8 mouse cellular contexts compared by ENCODE assay signal in the genomic region with DNA sequence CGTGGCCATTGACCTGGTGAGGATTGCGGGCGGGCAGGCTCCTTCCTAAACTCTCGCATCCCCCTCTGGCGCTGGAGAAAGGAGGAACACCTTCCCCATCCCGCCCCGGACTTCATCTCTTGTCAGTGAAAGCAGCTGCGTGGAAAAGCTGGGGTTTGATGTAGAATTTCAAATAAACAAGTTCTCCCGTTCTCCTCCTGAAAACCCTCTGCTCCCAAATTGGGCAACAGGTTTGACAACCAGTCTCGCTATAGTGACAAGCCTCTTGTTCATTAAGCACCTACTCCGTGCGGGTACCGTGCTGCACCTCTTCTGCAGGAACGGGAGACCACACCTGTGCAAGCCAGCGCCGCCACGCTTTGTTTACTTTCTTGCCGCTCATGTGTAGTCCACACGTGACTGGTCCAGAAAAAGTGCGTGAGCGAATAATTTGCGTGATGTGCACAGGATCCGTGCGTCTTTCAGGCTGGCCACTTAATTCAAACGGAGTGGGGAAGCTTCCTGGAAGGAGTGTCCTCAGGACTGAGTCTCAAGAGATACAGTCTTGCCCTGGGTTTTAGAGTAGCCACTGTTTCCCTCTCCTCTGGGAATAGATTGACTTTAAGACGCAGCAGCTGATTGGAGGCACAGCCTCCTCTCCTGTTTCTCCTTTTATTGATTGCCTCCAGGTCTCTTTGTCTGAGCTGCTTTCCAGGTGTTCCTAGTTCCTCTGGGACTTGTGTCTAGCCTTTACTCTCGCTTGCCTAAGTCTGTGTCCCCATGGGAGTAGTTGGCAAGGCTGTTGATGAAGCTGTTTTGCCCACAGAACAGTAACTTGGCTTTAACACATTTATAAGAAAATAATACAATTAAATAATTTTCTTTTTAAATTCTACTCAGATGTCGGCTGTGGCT. TPM values are rescaled to one million over a fixed set of nuclear protein-coding genes. Genes with fewer than 3 reads are reported as not detected.
DNase-seq lines count a peak whose midpoint lies in the region; ATAC-seq and TF ChIP-seq lines count a peak whose summit lies in the region.

No protein-coding gene starts in this region.

- peak overlapping the region; percentile 22 for H3K9ac ChIP-seq in heart, adult 2 months (ENCODE audit: low read depth, low read length)
- H3K9ac ChIP-seq in forebrain, embryonic 13.5 days = peak overlapping the region; percentile 61
- H3K9ac ChIP-seq in liver, embryonic 15.5 days = no peak overlapping the region

- ATAC-seq in forebrain, embryonic 13.5 days = 0 out of 2 replicates have a peak, but pooled peaks have one; percentile 26
- no peak for ATAC-seq in liver, embryonic 15.5 days (ENCODE audit: insufficient read depth)
- no peak for ATAC-seq in monocyte, adult 5-6 weeks (replicated peaks; ENCODE audit: insufficient number of reproducible peaks, low FRiP score, low TSS enrichment, poor library complexity, severe bottlenecking)

- TF ChIP-seq EP300 in heart, adult 2 months (IDR thresholded peaks at IDR 0.05; ENCODE audit: insufficient read depth, low read depth, low read length) = no peak

- peak overlapping the region; percentile 95 for H3K4me2 ChIP-seq in forebrain, embryonic 13.5 days
- H3K4me2 ChIP-seq in liver, embryonic 15.5 days = peak overlapping the region; percentile 70

- H3K4me3 ChIP-seq in heart, adult 2 months = peak overlapping the region; percentile 55
- peak overlapping the region; percentile 54 for H3K4me3 ChIP-seq in forebrain, embryonic 13.5 days
- peak overlapping the region; percentile 44 for H3K4me3 ChIP-seq in liver, embryonic 15.5 days (replicated peaks)

- H3K9me3 ChIP-seq in forebrain, embryonic 13.5 days (replicated peaks) = no peaks in the 10 kb centered on the region
- H3K9me3 ChIP-seq in liver, embryonic 15.5 days (replicated peaks) = no peaks in the 10 kb centered on the region

- TF ChIP-seq CTCF in heart, adult 2 months (IDR thresholded peaks at IDR 0.05) = no peak

- DNase-seq in heart, adult 2 months = no peak
- no peak for DNase-seq in heart, adult 11 months
- peak; percentile 31 for DNase-seq in ES-CJ7 (ENCODE audit: low read depth, low spot score)
- DNase-seq in splenic B cell, adult 2 months (ENCODE audit: low read depth, low spot score) = peak; percentile 36
- no peak for DNase-seq in right cerebral cortex, postnatal 10 days (ENCODE audit: low spot score in 2 of 2)

- H3K79me2 ChIP-seq in heart, adult 2 months (replicated peaks; ENCODE audit: control insufficient read depth, insufficient read depth, low read length) = no peaks in the 10 kb centered on the region

- H3K36me3 ChIP-seq in heart, adult 2 months (ENCODE audit: control insufficient read depth, insufficient read depth, low read length) = no peaks in the 10 kb centered on the region
- no peaks in the 10 kb centered on the region for H3K36me3 ChIP-seq in forebrain, embryonic 13.5 days (ENCODE audit: poor library complexity, severe bottlenecking)
- no peaks in the 10 kb centered on the region for H3K36me3 ChIP-seq in liver, embryonic 15.5 days (replicated peaks)
- H3K36me3 ChIP-seq in splenic B cell, adult 2 months (ENCODE audit: control insufficient read depth, insufficient read depth, low read length, poor library complexity, severe bottlenecking) = no peaks in the 10 kb centered on the region

- WGBS in heart, adult 2 months = 8% methylated on average over 28 of the region's 28 CpGs
- whole genome bisulfite sequencing in forebrain, embryonic 13.5 days = 5% methylated on average over 28 of the region's 28 CpGs
- 6% methylated on average over 28 of the region's 28 CpGs for WGBS in liver, embryonic 15.5 days (ENCODE audit: insufficient replicate concordance)

- H3K27ac ChIP-seq in heart, adult 2 months = no peak overlapping the region
- H3K27ac ChIP-seq in forebrain, embryonic 13.5 days = no peak overlapping the region
- H3K27ac ChIP-seq in liver, embryonic 15.5 days (replicated peaks) = no peak overlapping the region

- intact Hi-C loops in heart, adult 2 months (cut with DNase I) = loop anchor here (5.0 kb wide), 2 partner anchors 45 to 410 kb away; no protein-coding TSS in a partner anchor

- no peak for TF ChIP-seq POLR2A in heart, adult 2 months (IDR thresholded peaks at IDR 0.05; ENCODE audit: insufficient read depth, low read depth, low read length)

- H3K4me1 ChIP-seq in heart, adult 2 months (ENCODE audit: control insufficient read depth, insufficient read depth, low read length) = peaks cover 2% of the 10 kb centered on the region
- peaks cover 19% of the 10 kb centered on the region for H3K4me1 ChIP-seq in forebrain, embryonic 13.5 days
- H3K4me1 ChIP-seq in liver, embryonic 15.5 days (replicated peaks) = peaks cover 16% of the 10 kb centered on the region

- peaks cover 7% of the 10 kb centered on the region; the same call in 1 of the 2 replicates for H3K27me3 ChIP-seq in heart, adult 2 months (ENCODE audit: control insufficient read depth, insufficient read depth, low read length)
- H3K27me3 ChIP-seq in forebrain, embryonic 13.5 days = peaks cover 45% of the 10 kb centered on the region
- H3K27me3 ChIP-seq in liver, embryonic 15.5 days = peaks cover 65% of the 10 kb centered on the region
- no peaks in the 10 kb centered on the region for H3K27me3 ChIP-seq in splenic B cell, adult 2 months (ENCODE audit: control insufficient read depth, insufficient read depth, low read length, poor library complexity, severe bottlenecking)

RNA-seq across cellular contexts. Expression of a gene that starts 0.9 kb away (rescaled TPM):
- total RNA-seq in heart, adult 2 months (2021) = not detected
- not detected in 2 replicates for polyA plus RNA-seq in heart, adult 2 months (2012; rRNA removed)
- polyA plus RNA-seq in forebrain, embryonic 13.5 days (2015; fragmentation: Nextera tagmentation; extraction: Ambion mirVana) = 0.11 TPM in 1 of 2 replicates, not detected in the other
- polyA plus RNA-seq in liver, embryonic 15.5 days (2015; fragmentation: Nextera tagmentation; extraction: Ambion mirVana) = not detected in 2 replicates
- total RNA-seq in monocyte, adult 5-6 weeks (2017) = not detected in 3 replicates

RNA-seq across cellular contexts. Expression of a gene that starts 16.2 kb away (rescaled TPM):
- 10 to 100 TPM; 30.0 to 30.8 TPM for total RNA-seq in heart, adult 2 months (2021)
- polyA plus RNA-seq in heart, adult 2 months (2012; rRNA removed) = 43.8 and 59.9 TPM in 2 replicates
- 37.9 and 38.3 TPM in 2 replicates for polyA plus RNA-seq in forebrain, embryonic 13.5 days (2015; fragmentation: Nextera tagmentation; extraction: Ambion mirVana)
- polyA plus RNA-seq in liver, embryonic 15.5 days (2015; fragmentation: Nextera tagmentation; extraction: Ambion mirVana) = 28.1 and 28.7 TPM in 2 replicates
- total RNA-seq in monocyte, adult 5-6 weeks (2017) = 30.4 to 51.3 TPM (median 32.6 TPM) in 3 replicates

RNA-seq across cellular contexts. Expression of a gene that starts 55.7 kb away (rescaled TPM):
- total RNA-seq in heart, adult 2 months (2021) = 10 to 100 TPM; 14.9 to 15.6 TPM
- polyA plus RNA-seq in heart, adult 2 months (2012; rRNA removed) = 7.2 and 13.4 TPM in 2 replicates
- 31.7 and 37.1 TPM in 2 replicates for polyA plus RNA-seq in forebrain, embryonic 13.5 days (2015; fragmentation: Nextera tagmentation; extraction: Ambion mirVana)
- 19.7 TPM in 2 replicates for polyA plus RNA-seq in liver, embryonic 15.5 days (2015; fragmentation: Nextera tagmentation; extraction: Ambion mirVana)
- 135 to 157 TPM (median 139 TPM) in 3 replicates for total RNA-seq in monocyte, adult 5-6 weeks (2017)

Comparison
In these comparisons a context has a peak if more than half of its experiments do, and no peak if none do; other contexts are left out.
1. DNase-seq: peak in ES-CJ7 (single experiment) and splenic B cell, adult 2 months (single experiment); none in heart, adult 2 months (0 of 2), heart, adult 11 months (single experiment) and right cerebral cortex, postnatal 10 days (0 of 2).
2. Peak in every context shown above with its lines, with median percentiles within 50 percentile points of each other: H3K4me3 ChIP-seq.